Mouse (Mus musculus): Measurements from ENCODE around the gene Rpl7l1. TPM values are rescaled to one million over a fixed set of nuclear protein-coding genes. Genes with fewer than 3 reads are reported as not detected.
"Not testable (repeated sequence)": the region's sequence is repeated elsewhere in the genome, so short reads cannot be mapped to it uniquely, and the experiment has no call there.

Rpl7l1 gene
- polyA plus RNA-seq, 1 experiment from 2014 or later: 170 TPM

- no peaks in the 10 kb centered on the region for H3K27me3 ChIP-seq (ENCODE audit: control insufficient read depth, insufficient read depth, low read length)
- H3K27ac ChIP-seq (ENCODE audit: low read depth, low read length): 0 out of 2 replicates have a peak overlapping the region, but pooled peaks have one; percentile 14
- ATAC-seq (ENCODE audit: low FRiP score) (0 out of 2 replicates have a peak, but pooled peaks have one; percentile 4), DNase-seq (ENCODE audit: low spot score, missing footprints) (no peak)
- peak overlapping the region; percentile 76 for H3K4me2 ChIP-seq
- H3K4me1 ChIP-seq (ENCODE audit: control insufficient read depth, insufficient read depth, low read length): peaks cover 12% of the 10 kb centered on the region
- H3K9me3 ChIP-seq (ENCODE audit: control insufficient read depth, low read length): no peaks in the 10 kb centered on the region
- WGBS: 9% methylated on average over 5 of the region's 5 CpGs
- H3K36me3 ChIP-seq (ENCODE audit: control insufficient read depth, insufficient read depth, low read length): peaks cover 13% of the 10 kb centered on the region
- peak overlapping the region; percentile 81 for H3K9ac ChIP-seq (ENCODE audit: low read length)
- peak overlapping the region; percentile 84 for H3K4me3 ChIP-seq (ENCODE audit: low read depth, low read length)
These were observed 10.5 kb downstream of the Rpl7l1 start for GRCm38 (mm10) chr17:46772038-46772403.

GRCm38 (mm10) chr17:46771616-46772015 is 10.9 kb downstream of the Rpl7l1 start:
- no peak for DNase-seq (ENCODE audit: low spot score, missing footprints)
- H3K9ac ChIP-seq (ENCODE audit: low read length): peak overlapping the region; percentile 81
- WGBS: 70% methylated on average over 17 of the region's 17 CpGs
- H3K36me3 ChIP-seq (ENCODE audit: control insufficient read depth, insufficient read depth, low read length): peaks cover 13% of the 10 kb centered on the region
- H3K4me2 ChIP-seq: peak overlapping the region; percentile 76
- no peaks in the 10 kb centered on the region for H3K27me3 ChIP-seq (ENCODE audit: control insufficient read depth, insufficient read depth, low read length)
- no peak overlapping the region for H3K27ac ChIP-seq (ENCODE audit: low read depth, low read length)
- peaks cover 12% of the 10 kb centered on the region for H3K4me1 ChIP-seq (ENCODE audit: control insufficient read depth, insufficient read depth, low read length)
- ATAC-seq (ENCODE audit: low FRiP score): no peak
- H3K4me3 ChIP-seq (ENCODE audit: low read depth, low read length): peak overlapping the region; percentile 84
- H3K9me3 ChIP-seq (ENCODE audit: control insufficient read depth, low read length): no peaks in the 10 kb centered on the region

GRCm38 (mm10) chr17:46771025-46771424 is 11.4 kb downstream of the Rpl7l1 start:
- H3K4me2 ChIP-seq: no peak overlapping the region
- peaks cover 12% of the 10 kb centered on the region for H3K4me1 ChIP-seq (ENCODE audit: control insufficient read depth, insufficient read depth, low read length)
- no peak overlapping the region for H3K9ac ChIP-seq (ENCODE audit: low read length)
- no peaks in the 10 kb centered on the region for H3K27me3 ChIP-seq (ENCODE audit: control insufficient read depth, insufficient read depth, low read length)
- peaks cover 10% of the 10 kb centered on the region for H3K36me3 ChIP-seq (ENCODE audit: control insufficient read depth, insufficient read depth, low read length)
- H3K4me3 ChIP-seq (ENCODE audit: low read depth, low read length): no peak overlapping the region
- H3K27ac ChIP-seq (ENCODE audit: low read depth, low read length): no peak overlapping the region
- WGBS: 76% methylated on average over 4 of the region's 4 CpGs
- H3K9me3 ChIP-seq (ENCODE audit: control insufficient read depth, low read length): no peaks in the 10 kb centered on the region
- ATAC-seq (ENCODE audit: low FRiP score) (no peak), DNase-seq (ENCODE audit: low spot score, missing footprints) (no peak)

- no peak overlapping the region for H3K27ac ChIP-seq (ENCODE audit: low read depth, low read length)
- WGBS: 93% methylated on average over 11 of the region's 11 CpGs
- H3K4me3 ChIP-seq (ENCODE audit: low read depth, low read length): no peak overlapping the region
- no peak overlapping the region for H3K4me2 ChIP-seq
- DNase-seq (ENCODE audit: low spot score, missing footprints) (peak; percentile 57), ATAC-seq (ENCODE audit: low FRiP score) (no peak)
- H3K36me3 ChIP-seq (ENCODE audit: control insufficient read depth, insufficient read depth, low read length): peaks cover 6% of the 10 kb centered on the region; the same call in 1 of the 2 replicates
- no peaks in the 10 kb centered on the region for H3K9me3 ChIP-seq (ENCODE audit: control insufficient read depth, low read length)
- no peaks in the 10 kb centered on the region for H3K27me3 ChIP-seq (ENCODE audit: control insufficient read depth, insufficient read depth, low read length)
- no peak overlapping the region for H3K9ac ChIP-seq (ENCODE audit: low read length)
- H3K4me1 ChIP-seq (ENCODE audit: control insufficient read depth, insufficient read depth, low read length): peaks cover 12% of the 10 kb centered on the region
These were observed 11.9 kb downstream of the Rpl7l1 start for GRCm38 (mm10) chr17:46770546-46770945.

- Histone ChIP-seq H3K27me3 (ENCODE audit: control insufficient read depth, insufficient read depth, low read length) (no peaks in the 10 kb centered on the region), H3K4me1 (ENCODE audit: control insufficient read depth, insufficient read depth, low read length) (peaks cover 5% of the 10 kb centered on the region; the same call in 1 of the 2 replicates), H3K9ac (ENCODE audit: low read length) (no peak overlapping the region; the same call in 1 of the 2 replicates), H3K9me3 (ENCODE audit: control insufficient read depth, low read length) (no peaks in the 10 kb centered on the region), H3K4me3 (ENCODE audit: low read depth, low read length) (no peak overlapping the region), H3K4me2 (no peak overlapping the region), H3K27ac (ENCODE audit: low read depth, low read length) (no peak overlapping the region), H3K36me3 (ENCODE audit: control insufficient read depth, insufficient read depth, low read length) (no peaks in the 10 kb centered on the region)
- ATAC-seq (ENCODE audit: low FRiP score) (no peak), DNase-seq (ENCODE audit: low spot score, missing footprints) (no peak)
- 58% methylated on average over 8 of the region's 8 CpGs for WGBS
These were observed 14.6 kb downstream of the Rpl7l1 start for GRCm38 (mm10) chr17:46767868-46768267.

GRCm38 (mm10) chr17:46764916-46765315 is 17.6 kb downstream of the Rpl7l1 start:
- H3K9ac ChIP-seq (ENCODE audit: low read length); H3K4me1 ChIP-seq (ENCODE audit: control insufficient read depth, insufficient read depth, low read length); H3K27me3 ChIP-seq (ENCODE audit: control insufficient read depth, insufficient read depth, low read length); H3K4me2 ChIP-seq; H3K36me3 ChIP-seq (ENCODE audit: control insufficient read depth, insufficient read depth, low read length); H3K9me3 ChIP-seq (ENCODE audit: control insufficient read depth, low read length); H3K27ac ChIP-seq (ENCODE audit: low read depth, low read length); H3K4me3 ChIP-seq (ENCODE audit: low read depth, low read length); ATAC-seq (ENCODE audit: low FRiP score): not testable (repeated sequence)
- WGBS: 70% methylated on average over 8 of the region's 9 CpGs
- peak; percentile 41 for DNase-seq (ENCODE audit: low spot score, missing footprints)

- DNase-seq (ENCODE audit: low spot score, missing footprints): peak; percentile 66
- Histone ChIP-seq H3K4me2 (no peak within 1 kb of the TSS), H3K4me1 (ENCODE audit: control insufficient read depth, insufficient read depth, low read length) (no peaks in the 10 kb centered on the region), H3K4me3 (ENCODE audit: low read depth, low read length) (no peak within 1 kb of the TSS), H3K9me3 (ENCODE audit: control insufficient read depth, low read length) (no peaks in the 10 kb centered on the region), H3K36me3 (ENCODE audit: control insufficient read depth, insufficient read depth, low read length) (no peaks in the 10 kb centered on the region), H3K9ac (ENCODE audit: low read length) (no peak within 1 kb of the TSS), H3K27ac (ENCODE audit: low read depth, low read length) (no peak within 1 kb of the TSS), H3K27me3 (ENCODE audit: control insufficient read depth, insufficient read depth, low read length) (no peaks in the 10 kb centered on the region)
- ATAC-seq (ENCODE audit: low FRiP score): no peak
- 49% methylated on average over 2 of the region's 2 CpGs for WGBS
These were observed 18.9 kb downstream of the Rpl7l1 start, which contains the start of gene Ptcra for GRCm38 (mm10) chr17:46763544-46763943. Gene Ptcra, minus strand, starts transcription at chr17:46763712.

GRCm38 (mm10) chr17:46758753-46759152 is 23.7 kb downstream of the Rpl7l1 start:
- no peaks in the 10 kb centered on the region for H3K27me3 ChIP-seq (ENCODE audit: control insufficient read depth, insufficient read depth, low read length)
- H3K4me3 ChIP-seq (ENCODE audit: low read depth, low read length): no peak overlapping the region
- H3K4me2 ChIP-seq: no peak overlapping the region
- H3K9me3 ChIP-seq (ENCODE audit: control insufficient read depth, low read length): no peaks in the 10 kb centered on the region
- no peak overlapping the region for H3K27ac ChIP-seq (ENCODE audit: low read depth, low read length)
- no peak for DNase-seq (ENCODE audit: low spot score, missing footprints)
- no peak for ATAC-seq (ENCODE audit: low FRiP score)
- H3K36me3 ChIP-seq (ENCODE audit: control insufficient read depth, insufficient read depth, low read length): no peaks in the 10 kb centered on the region
- H3K9ac ChIP-seq (ENCODE audit: low read length): no peak overlapping the region
- H3K4me1 ChIP-seq (ENCODE audit: control insufficient read depth, insufficient read depth, low read length): no peaks in the 10 kb centered on the region
- WGBS: 81% methylated on average over 12 of the region's 12 CpGs

GRCm38 (mm10) chr17:46751794-46752556 is 30.5 kb downstream of the Rpl7l1 start, which contains the start of gene Cnpy3:
Gene Cnpy3, minus strand, starts transcription at chr17:46752214.
- peak; percentile 99 for DNase-seq (ENCODE audit: low spot score, missing footprints)
- Histone ChIP-seq H3K27me3 (ENCODE audit: control insufficient read depth, insufficient read depth, low read length) (no peaks in the 10 kb centered on the region), H3K36me3 (ENCODE audit: control insufficient read depth, insufficient read depth, low read length) (no peaks in the 10 kb centered on the region), H3K4me2 (peak within 1 kb of the TSS; percentile 79), H3K9me3 (ENCODE audit: control insufficient read depth, low read length) (no peaks in the 10 kb centered on the region), H3K4me3 (ENCODE audit: low read depth, low read length) (peak within 1 kb of the TSS; percentile 81), H3K9ac (ENCODE audit: low read length) (peak within 1 kb of the TSS; percentile 79), H3K4me1 (ENCODE audit: control insufficient read depth, insufficient read depth, low read length) (peaks cover 10% of the 10 kb centered on the region), H3K27ac (ENCODE audit: low read depth, low read length) (peak within 1 kb of the TSS; percentile 73)
- ATAC-seq (ENCODE audit: low FRiP score): peak; percentile 99
- under 1% methylated on average over 55 of the region's 58 CpGs for WGBS

Measured in midbrain, embryonic 11.5 days (tissue).